Mouse (Mus musculus) midbrain, embryonic 16.5 days (tissue): ENCODE measurements around the gene Zfp90. TPM values are rescaled to one million over a fixed set of nuclear protein-coding genes. Genes with fewer than 3 reads are reported as not detected.

Source experiments
- ATAC-seq: fragments of 200-750 bp; cut with Nextera tagmentation; 2 replicates; pipeline ENCODE4 v1.8.0; 2017; ENCODE audit warnings: moderate TSS enrichment
- H3K27ac ChIP-seq: fragments of 300-500 bp; sonication (generic); 2 replicates; pipeline ENCODE4 v1.5.1; 2014; ENCODE audit warnings: mild to moderate bottlenecking, low read length, mixed read lengths
- H3K27me3 ChIP-seq: fragments of 300-500 bp; sonication (generic); 2 replicates; pipeline ENCODE4 v1.6.1; 2014; ENCODE audit warnings: low read depth, low read length, mixed read lengths; ENCODE audit not compliant: control insufficient read depth, insufficient read depth
- H3K36me3 ChIP-seq: fragments of 300-500 bp; sonication (generic); 2 replicates; pipeline ENCODE4 v1.6.1; 2014; ENCODE audit warnings: mild to moderate bottlenecking, low read length, moderate library complexity, mixed read lengths; ENCODE audit not compliant: control insufficient read depth, insufficient read depth
- H3K4me1 ChIP-seq: fragments of 300-500 bp; sonication (generic); 2 replicates; pipeline ENCODE4 v1.6.1; 2014; ENCODE audit warnings: mild to moderate bottlenecking, low read length, mixed read lengths; ENCODE audit not compliant: control insufficient read depth, insufficient read depth
- H3K4me2 ChIP-seq: fragments of 300-500 bp; sonication (generic); 2 replicates; pipeline ENCODE4 v1.6.1; 2014; ENCODE audit warnings: mild to moderate bottlenecking, low read length, mixed read lengths
- H3K4me3 ChIP-seq: fragments of 300-500 bp; sonication (generic); 2 replicates; pipeline ENCODE4 v1.5.1; 2014; ENCODE audit warnings: low read depth, mild to moderate bottlenecking, low read length, moderate library complexity, mixed read lengths
- H3K9ac ChIP-seq: fragments of 300-500 bp; sonication (generic); 2 replicates; pipeline ENCODE4 v1.6.1; 2014; ENCODE audit warnings: low read depth, low read length, mixed read lengths
- H3K9me3 ChIP-seq: fragments of 300-500 bp; sonication (generic); replicated peaks from 2 replicates; pipeline ENCODE4 v1.6.1; 2014; ENCODE audit warnings: mild to moderate bottlenecking, low read length, mixed read lengths; ENCODE audit not compliant: control insufficient read depth, poor library complexity, severe bottlenecking
- WGBS: fragments of 180-500 bp; shearing (Covaris S2); extraction: QIAGEN DNeasy Blood & Tissue Kit; methylation state at CpG from one replicate; pipeline ENCODE4 v1.1.7; 2014; 5-methylcytosine and 5-hydroxymethylcytosine counted together
- polyA plus RNA-seq: library from polyadenylated mRNA; unstranded; fragments of >200 nt; fragmentation: Nextera tagmentation; extraction: Ambion mirVana; gene quantifications from 2 replicates; pipeline ENCODE4 v1.2.1, GENCODE M21; 2015

Gene Zfp90
- polyA plus RNA-seq, 1 experiment from 2014 or later = 45.9 TPM

DNA sequence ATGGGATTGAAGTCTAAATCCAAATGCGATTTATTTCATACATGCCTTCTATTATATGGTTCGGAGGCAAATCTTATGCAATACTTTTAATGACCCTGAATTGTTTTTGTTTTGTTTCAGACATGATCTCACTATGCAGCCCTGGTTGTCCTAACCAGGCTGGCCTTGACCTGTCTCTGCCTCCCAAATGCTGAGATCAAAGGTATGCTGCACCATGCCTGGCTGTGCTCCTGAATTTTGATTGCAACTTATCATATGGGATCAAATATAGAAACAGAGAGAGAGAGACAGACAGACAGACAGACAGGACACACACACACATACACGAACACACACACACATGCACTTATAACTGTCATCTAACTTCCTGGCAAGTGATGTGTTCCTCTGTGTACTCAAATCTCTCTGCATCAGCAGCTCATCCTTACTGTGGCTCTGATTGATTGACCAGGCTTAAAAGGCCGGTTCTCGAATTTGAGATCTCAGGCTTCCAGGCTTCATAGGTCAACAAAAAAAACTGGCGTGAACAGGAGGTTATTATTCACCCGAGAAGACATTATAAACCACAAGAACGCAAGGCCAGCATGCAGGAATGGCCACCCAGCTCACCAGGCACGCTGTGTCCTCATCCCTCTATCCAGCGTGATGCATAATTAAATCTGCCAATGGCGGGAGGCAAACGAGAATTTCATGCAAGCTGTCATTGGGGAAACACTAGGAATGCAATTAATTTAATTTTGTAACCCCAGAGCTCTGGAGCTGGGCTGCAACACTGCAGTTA is 37.8 kb downstream of the Zfp90 start:
- Histone ChIP-seq H3K27me3 (no peaks in the 10 kb centered on the region), H3K27ac (no peak overlapping the region), H3K4me2 (no peak overlapping the region), H3K4me3 (no peak overlapping the region), H3K36me3 (no peaks in the 10 kb centered on the region), H3K9ac (no peak overlapping the region), H3K4me1 (no peaks in the 10 kb centered on the region), H3K9me3 (0 out of 2 replicates have a peak, but pooled peaks cover 2% of the 10 kb centered on the region)
- no peak for ATAC-seq
- 65% methylated on average over 12 of the region's 12 CpGs for WGBS

GRCm38 (mm10) chr8:106454036-106454435 is 38.9 kb downstream of the Zfp90 start:
- ATAC-seq = no peak
- H3K4me2 ChIP-seq = no peak overlapping the region
- H3K4me3 ChIP-seq = no peak overlapping the region
- no peak overlapping the region for H3K9ac ChIP-seq
- 0 out of 2 replicates have a peak, but pooled peaks cover 2% of the 10 kb centered on the region for H3K9me3 ChIP-seq
- no peaks in the 10 kb centered on the region for H3K36me3 ChIP-seq
- H3K4me1 ChIP-seq = no peaks in the 10 kb centered on the region
- no peaks in the 10 kb centered on the region for H3K27me3 ChIP-seq
- H3K27ac ChIP-seq = no peak overlapping the region
- 75% methylated on average over 11 of the region's 11 CpGs for WGBS

DNA sequence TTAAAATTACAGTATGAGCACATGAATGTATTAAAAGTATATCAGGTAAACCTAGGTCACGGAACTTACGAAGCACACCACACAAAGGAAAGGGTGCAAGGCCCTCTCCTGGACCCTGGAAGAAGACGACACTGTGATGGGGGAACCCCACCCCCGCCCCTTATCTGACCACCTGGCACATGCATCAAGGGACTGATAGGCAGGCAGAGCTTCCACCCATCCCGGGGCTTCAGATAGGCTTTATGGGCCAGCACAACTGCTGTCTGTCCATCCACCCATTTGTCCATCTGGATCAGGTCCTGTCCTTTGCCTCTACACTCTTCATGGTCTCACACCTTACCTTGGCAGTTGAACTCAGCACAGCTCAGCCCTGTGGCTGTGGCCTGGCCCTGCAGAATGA is 47.0 kb downstream of the Zfp90 start:
- Histone ChIP-seq H3K36me3 (no peaks in the 10 kb centered on the region), H3K4me3 (no peak overlapping the region), H3K27ac (no peak overlapping the region), H3K4me1 (no peaks in the 10 kb centered on the region), H3K9ac (no peak overlapping the region), H3K9me3 (no peaks in the 10 kb centered on the region), H3K4me2 (no peak overlapping the region), H3K27me3 (no peaks in the 10 kb centered on the region)
- WGBS = 85% methylated on average over 5 of the region's 5 CpGs
- no peak for ATAC-seq

DNA sequence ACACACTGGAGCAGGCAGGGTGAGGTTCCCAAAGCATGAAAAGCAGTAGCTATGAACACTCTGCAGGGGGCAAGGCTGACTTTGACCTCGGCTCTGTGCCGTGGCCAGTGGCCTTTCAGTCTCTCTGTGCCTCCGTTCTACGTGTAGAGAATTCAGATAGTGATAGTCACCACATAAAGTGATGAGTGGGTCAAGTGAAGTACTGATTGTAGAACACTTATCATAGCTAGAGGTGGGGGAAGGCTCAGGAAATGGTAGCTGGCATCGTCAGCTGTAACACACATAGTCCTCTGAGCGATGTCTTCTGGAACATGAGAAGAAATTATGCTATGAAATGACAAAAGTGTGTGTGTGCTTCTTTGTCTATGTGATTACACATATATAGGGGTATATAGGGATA is 48.7 kb downstream of the Zfp90 start:
- Histone ChIP-seq H3K9me3 (no peaks in the 10 kb centered on the region), H3K4me1 (no peaks in the 10 kb centered on the region), H3K4me2 (no peak overlapping the region), H3K27ac (no peak overlapping the region), H3K9ac (no peak overlapping the region), H3K36me3 (no peaks in the 10 kb centered on the region), H3K4me3 (no peak overlapping the region), H3K27me3 (no peaks in the 10 kb centered on the region)
- ATAC-seq = no peak
- 87% methylated on average over 6 of the region's 6 CpGs for WGBS

DNA sequence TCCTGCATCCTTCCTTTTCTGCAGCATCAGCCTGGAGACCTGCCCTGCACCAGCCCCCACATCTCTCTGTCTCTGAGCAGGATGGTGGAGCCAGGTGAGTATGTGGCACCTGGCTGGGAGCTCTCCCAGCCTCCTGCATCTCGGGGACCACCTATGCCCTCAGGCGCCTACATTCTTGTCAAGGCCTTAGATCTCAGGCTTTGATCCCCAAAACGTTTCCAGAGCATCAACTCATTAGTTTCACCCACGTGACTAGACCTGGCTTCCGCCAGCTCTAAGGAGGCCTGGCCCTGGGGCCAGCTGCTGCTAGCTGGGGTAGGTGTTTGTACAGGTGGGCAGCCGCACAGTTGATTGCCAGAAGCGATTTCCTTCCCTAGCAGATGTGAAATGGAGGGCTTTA is 54.4 kb downstream of the Zfp90 start:
- H3K27ac ChIP-seq = no peak overlapping the region
- no peak for ATAC-seq
- no peak overlapping the region for H3K9ac ChIP-seq
- H3K27me3 ChIP-seq = no peaks in the 10 kb centered on the region
- no peaks in the 10 kb centered on the region for H3K9me3 ChIP-seq
- no peaks in the 10 kb centered on the region for H3K4me1 ChIP-seq
- H3K4me2 ChIP-seq = no peak overlapping the region
- H3K4me3 ChIP-seq = no peak overlapping the region
- no peaks in the 10 kb centered on the region for H3K36me3 ChIP-seq
- 58% methylated on average over 7 of the region's 7 CpGs for WGBS

DNA sequence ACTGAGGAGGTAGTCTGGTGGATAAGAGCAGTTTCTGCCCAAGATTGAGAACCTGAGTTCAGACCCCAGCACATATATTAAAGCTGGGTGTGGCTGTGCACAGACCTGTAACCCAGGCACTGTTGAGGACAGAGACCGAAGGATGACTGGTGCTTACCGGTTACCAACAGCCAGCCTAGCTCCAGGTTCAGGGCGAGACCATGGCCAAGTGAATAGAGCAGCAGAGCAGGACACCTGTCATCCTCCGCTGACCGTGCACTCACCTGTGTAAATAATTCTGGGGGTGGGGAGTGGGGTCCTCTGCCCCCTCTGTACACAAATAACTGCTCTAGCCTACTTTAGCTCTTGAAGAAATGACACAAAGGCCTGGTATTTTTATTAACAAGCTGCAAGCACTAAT is 58.9 kb downstream of the Zfp90 start:
- 97% methylated on average over 5 of the region's 5 CpGs for WGBS
- no peaks in the 10 kb centered on the region for H3K4me1 ChIP-seq
- no peak overlapping the region for H3K9ac ChIP-seq
- no peak for ATAC-seq
- H3K4me2 ChIP-seq = no peak overlapping the region
- H3K4me3 ChIP-seq = no peak overlapping the region
- no peaks in the 10 kb centered on the region for H3K36me3 ChIP-seq
- H3K27me3 ChIP-seq = no peaks in the 10 kb centered on the region
- H3K27ac ChIP-seq = no peak overlapping the region
- H3K9me3 ChIP-seq = no peaks in the 10 kb centered on the region; the same call in 1 of the 2 replicates

Other genes with a start within 250 kb of the Zfp90 start
- 41.8 and 53.5 TPM in 2 replicates for gene Slc7a6, start 246.5 kb upstream of the Zfp90 start, polyA plus RNA-seq
- 30.8 and 33.1 TPM in 2 replicates for gene Slc7a6os, start 204.4 kb upstream of the Zfp90 start, polyA plus RNA-seq
- gene Prmt7, start 204.4 kb upstream of the Zfp90 start, polyA plus RNA-seq = 60.9 and 61.5 TPM in 2 replicates
- 69.6 and 76.2 TPM in 2 replicates for gene Smpd3, start 77.3 kb upstream of the Zfp90 start, polyA plus RNA-seq
- not detected in 2 replicates for gene 6030452D12Rik, start 85.2 kb downstream of the Zfp90 start, polyA plus RNA-seq
- 0.91 and 1.2 TPM in 2 replicates for gene Cdh3, start 95.6 kb downstream of the Zfp90 start, polyA plus RNA-seq
- 5.9 and 6.8 TPM in 2 replicates for gene Gm10073, start 158.1 kb downstream of the Zfp90 start, polyA plus RNA-seq
- gene Cdh1, start 188.0 kb downstream of the Zfp90 start, polyA plus RNA-seq = 3.8 and 4.1 TPM in 2 replicates